Mouse (Mus musculus): Measurements from ENCODE around the gene Alox5ap. TPM values are rescaled to one million over a fixed set of nuclear protein-coding genes. Genes with fewer than 3 reads are reported as not detected.

The Alox5ap gene
- polyA plus RNA-seq, 1 experiment = 15.8 TPM

GRCm38 (mm10) chr5:149283821-149284220, 19.3 kb downstream of the Alox5ap start:
- Histone ChIP-seq H3K4me1 (ENCODE audit: control insufficient read depth, insufficient read depth, low read length) (no peaks in the 10 kb centered on the region), H3K4me3 (ENCODE audit: insufficient read depth, low read depth, low read length) (no peak overlapping the region), H3K27me3 (replicated peaks; ENCODE audit: control insufficient read depth, insufficient read depth, low read length) (no peaks in the 10 kb centered on the region), H3K36me3 (ENCODE audit: control insufficient read depth, insufficient read depth, low read length) (no peaks in the 10 kb centered on the region), H3K27ac (ENCODE audit: insufficient read depth, low read depth, low read length) (no peak overlapping the region)
- TF ChIP-seq CTCF (conservative IDR thresholded peaks at IDR 0.05; ENCODE audit: insufficient read depth, insufficient read length, low read depth, low read length) (no peak), POLR2A (IDR thresholded peaks at IDR 0.05; ENCODE audit: low read depth, low read length) (no peak)
- DNase-seq = no peak

- H3K4me3 ChIP-seq (ENCODE audit: insufficient read depth, low read depth, low read length) = no peak overlapping the region
- no peaks in the 10 kb centered on the region for H3K27me3 ChIP-seq (replicated peaks; ENCODE audit: control insufficient read depth, insufficient read depth, low read length)
- no peaks in the 10 kb centered on the region for H3K36me3 ChIP-seq (ENCODE audit: control insufficient read depth, insufficient read depth, low read length)
- no peak overlapping the region for H3K27ac ChIP-seq (ENCODE audit: insufficient read depth, low read depth, low read length)
- WGBS = 44% methylated on average over 7 of the region's 7 CpGs
- DNase-seq = peak; percentile 36
- no peaks in the 10 kb centered on the region for H3K4me1 ChIP-seq (ENCODE audit: control insufficient read depth, insufficient read depth, low read length)
- TF ChIP-seq POLR2A (IDR thresholded peaks at IDR 0.05; ENCODE audit: low read depth, low read length) = no peak
- TF ChIP-seq CTCF (conservative IDR thresholded peaks at IDR 0.05; ENCODE audit: insufficient read depth, insufficient read length, low read depth, low read length) = peak; percentile 33; the same call in 1 of the 2 replicates
These were observed 21.5 kb downstream of the Alox5ap start for GRCm38 (mm10) chr5:149286021-149286420.

DNA sequence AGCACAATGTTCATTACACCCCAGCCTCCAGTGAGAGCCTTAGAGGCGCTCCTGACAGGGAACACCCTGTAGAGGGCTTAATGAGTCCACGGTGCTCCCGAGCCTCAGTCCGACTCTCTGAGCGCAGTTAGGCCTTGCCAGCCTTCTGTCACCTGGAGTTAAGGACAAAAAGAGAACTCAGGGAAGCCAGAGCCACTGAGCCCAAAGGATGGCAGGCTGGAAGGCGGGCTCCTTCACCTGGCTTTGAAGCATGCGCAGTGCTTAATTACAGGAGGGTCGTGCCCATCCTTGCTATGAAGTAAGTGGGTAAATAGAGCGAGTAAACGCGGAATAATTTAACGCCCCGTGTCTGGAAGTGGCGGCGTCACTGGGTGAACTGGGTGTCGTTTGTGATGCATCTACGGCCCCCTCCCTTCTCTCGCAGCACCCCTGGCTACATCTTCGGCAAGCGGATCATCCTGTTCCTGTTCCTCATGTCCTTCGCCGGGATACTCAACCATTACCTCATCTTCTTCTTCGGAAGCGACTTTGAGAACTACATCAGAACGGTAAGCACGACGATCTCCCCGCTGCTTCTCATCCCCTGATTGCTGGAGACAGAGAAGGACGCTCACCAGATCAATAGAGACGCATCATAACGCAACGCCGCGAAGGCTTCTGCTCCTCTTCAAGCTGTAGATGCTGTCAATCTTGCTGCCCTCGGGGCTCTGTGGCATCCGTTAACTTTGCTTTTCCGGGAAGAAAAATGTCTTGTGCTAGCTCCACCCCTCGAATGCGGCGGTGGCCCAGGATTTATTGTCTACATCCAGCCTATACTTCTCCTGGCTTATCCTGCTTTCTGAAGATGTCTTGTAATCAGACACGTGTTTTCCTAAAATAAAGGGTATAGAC, 22.8 kb downstream of the Alox5ap start:
- TF ChIP-seq POLR2A (IDR thresholded peaks at IDR 0.05; ENCODE audit: low read depth, low read length) (no peak), CTCF (conservative IDR thresholded peaks at IDR 0.05; ENCODE audit: insufficient read depth, insufficient read length, low read depth, low read length) (peak; percentile 25)
- peak; percentile 34 for DNase-seq
- Histone ChIP-seq H3K4me1 (ENCODE audit: control insufficient read depth, insufficient read depth, low read length) (no peaks in the 10 kb centered on the region), H3K27me3 (replicated peaks; ENCODE audit: control insufficient read depth, insufficient read depth, low read length) (no peaks in the 10 kb centered on the region), H3K36me3 (ENCODE audit: control insufficient read depth, insufficient read depth, low read length) (no peaks in the 10 kb centered on the region), H3K4me3 (ENCODE audit: insufficient read depth, low read depth, low read length) (peak overlapping the region; percentile 7), H3K27ac (ENCODE audit: insufficient read depth, low read depth, low read length) (no peak overlapping the region)
- WGBS = 28% methylated on average over 41 of the region's 41 CpGs

- Histone ChIP-seq H3K4me3 (ENCODE audit: insufficient read depth, low read depth, low read length) (no peak overlapping the region), H3K4me1 (ENCODE audit: control insufficient read depth, insufficient read depth, low read length) (no peaks in the 10 kb centered on the region), H3K36me3 (ENCODE audit: control insufficient read depth, insufficient read depth, low read length) (no peaks in the 10 kb centered on the region), H3K27me3 (replicated peaks; ENCODE audit: control insufficient read depth, insufficient read depth, low read length) (no peaks in the 10 kb centered on the region), H3K27ac (ENCODE audit: insufficient read depth, low read depth, low read length) (no peak overlapping the region)
- 90% methylated on average over 5 of the region's 5 CpGs for WGBS
- no peak for DNase-seq
- no peak for TF ChIP-seq CTCF (conservative IDR thresholded peaks at IDR 0.05; ENCODE audit: insufficient read depth, insufficient read length, low read depth, low read length)
These were observed 26.7 kb downstream of the Alox5ap start for GRCm38 (mm10) chr5:149291266-149291665.

DNA sequence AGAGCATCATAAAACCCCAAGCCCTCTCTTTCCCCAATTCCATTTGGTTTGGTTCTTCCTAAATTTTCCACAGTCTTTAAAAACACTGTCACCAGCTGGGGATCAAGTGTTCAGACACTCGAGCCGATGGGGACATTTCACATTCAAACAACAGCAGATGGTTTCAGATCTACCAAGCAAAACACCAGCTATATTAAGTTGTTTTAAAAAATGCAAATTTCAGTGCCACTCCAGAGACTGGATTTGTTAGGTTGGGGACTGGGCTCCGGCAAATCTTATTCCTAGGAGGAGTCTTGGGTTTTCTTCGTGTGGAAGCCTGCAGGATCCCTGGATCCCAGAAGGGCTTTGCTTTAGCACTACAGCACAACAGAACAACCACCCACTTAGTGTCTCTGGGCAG, 28.5 kb downstream of the Alox5ap start:
- no peak for TF ChIP-seq POLR2A (IDR thresholded peaks at IDR 0.05; ENCODE audit: low read depth, low read length)
- no peak for TF ChIP-seq CTCF (conservative IDR thresholded peaks at IDR 0.05; ENCODE audit: insufficient read depth, insufficient read length, low read depth, low read length)
- Histone ChIP-seq H3K27ac (ENCODE audit: insufficient read depth, low read depth, low read length) (no peak overlapping the region), H3K4me1 (ENCODE audit: control insufficient read depth, insufficient read depth, low read length) (no peaks in the 10 kb centered on the region), H3K27me3 (replicated peaks; ENCODE audit: control insufficient read depth, insufficient read depth, low read length) (no peaks in the 10 kb centered on the region), H3K36me3 (ENCODE audit: control insufficient read depth, insufficient read depth, low read length) (no peaks in the 10 kb centered on the region), H3K4me3 (ENCODE audit: insufficient read depth, low read depth, low read length) (no peak overlapping the region)
- no peak for DNase-seq
- WGBS = 64% methylated on average over 4 of the region's 4 CpGs

GRCm38 (mm10) chr5:149296808-149297207, 32.2 kb downstream of the Alox5ap start:
- no peaks in the 10 kb centered on the region for H3K4me1 ChIP-seq (ENCODE audit: control insufficient read depth, insufficient read depth, low read length)
- no peak overlapping the region for H3K27ac ChIP-seq (ENCODE audit: insufficient read depth, low read depth, low read length)
- no peaks in the 10 kb centered on the region for H3K36me3 ChIP-seq (ENCODE audit: control insufficient read depth, insufficient read depth, low read length)
- no peak overlapping the region for H3K4me3 ChIP-seq (ENCODE audit: insufficient read depth, low read depth, low read length)
- H3K27me3 ChIP-seq (replicated peaks; ENCODE audit: control insufficient read depth, insufficient read depth, low read length) = no peaks in the 10 kb centered on the region
- no peak for DNase-seq
- TF ChIP-seq POLR2A (IDR thresholded peaks at IDR 0.05; ENCODE audit: low read depth, low read length) (no peak), CTCF (conservative IDR thresholded peaks at IDR 0.05; ENCODE audit: insufficient read depth, insufficient read length, low read depth, low read length) (no peak)
- 98% methylated on average over 6 of the region's 6 CpGs for WGBS

- Histone ChIP-seq H3K27me3 (replicated peaks; ENCODE audit: control insufficient read depth, insufficient read depth, low read length) (no peaks in the 10 kb centered on the region), H3K4me3 (ENCODE audit: insufficient read depth, low read depth, low read length) (no peak overlapping the region), H3K36me3 (ENCODE audit: control insufficient read depth, insufficient read depth, low read length) (no peaks in the 10 kb centered on the region), H3K4me1 (ENCODE audit: control insufficient read depth, insufficient read depth, low read length) (no peaks in the 10 kb centered on the region), H3K27ac (ENCODE audit: insufficient read depth, low read depth, low read length) (no peak overlapping the region)
- no peak for DNase-seq
- no peak for TF ChIP-seq POLR2A (IDR thresholded peaks at IDR 0.05; ENCODE audit: low read depth, low read length)
- peak; percentile 24; the same call in 1 of the 2 replicates for TF ChIP-seq CTCF (conservative IDR thresholded peaks at IDR 0.05; ENCODE audit: insufficient read depth, insufficient read length, low read depth, low read length)
- 74% methylated on average over 2 of the region's 2 CpGs for WGBS
These were observed 32.9 kb downstream of the Alox5ap start for GRCm38 (mm10) chr5:149297464-149297863.

All from kidney, adult 2 months (tissue).